Mouse (Mus musculus) right cerebral cortex, postnatal 4 days (tissue): ENCODE results near the gene Gngt2.

ENCODE experiments used
- DNase-seq: peaks from one replicate; pipeline ENCODE4 v3.0.0-alpha.2; 2022

Gene Gngt2

DNA sequence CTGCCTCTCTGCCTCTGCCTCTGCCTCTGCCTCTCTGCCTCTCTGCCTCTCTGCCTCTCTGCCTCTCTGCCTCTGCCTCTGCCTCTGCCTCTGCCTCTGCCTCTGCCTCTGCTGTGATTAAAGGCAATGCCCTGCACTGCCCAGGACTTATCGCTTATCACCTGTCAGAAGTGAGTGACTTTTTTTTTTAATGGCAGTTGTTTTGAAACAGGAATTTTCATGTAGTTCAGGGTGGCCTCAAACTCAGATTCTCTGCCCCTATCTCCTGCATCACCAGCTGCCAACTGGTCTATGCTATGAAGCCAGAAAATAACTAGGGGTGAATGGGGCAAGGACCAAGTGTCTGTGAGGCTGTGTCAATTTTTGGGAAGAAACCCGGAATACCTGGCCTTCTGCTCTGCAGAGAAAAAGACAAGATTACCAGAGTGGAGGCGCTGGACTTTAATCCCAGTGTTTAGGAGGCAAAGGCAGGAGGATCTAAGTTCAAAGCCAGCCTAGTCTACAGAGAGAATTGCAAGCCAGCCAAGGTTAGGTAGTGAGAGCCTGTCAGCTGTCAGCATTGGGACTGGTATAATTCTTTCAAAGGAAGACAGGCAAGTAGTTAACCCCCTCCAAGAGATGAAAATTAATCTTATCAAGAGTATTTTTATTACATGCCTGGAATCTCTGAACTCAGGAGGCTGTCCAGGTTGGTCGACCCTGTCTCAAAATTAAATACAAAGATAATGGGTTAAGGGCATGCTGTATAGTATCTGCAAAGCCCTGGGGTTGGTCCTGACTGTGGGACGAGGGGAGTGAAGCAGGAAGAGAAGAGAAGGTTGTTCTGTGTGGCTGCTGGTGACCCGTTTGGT, 10.5 kb upstream of the Gngt2 start:
- DNase-seq, result no peak

DNA sequence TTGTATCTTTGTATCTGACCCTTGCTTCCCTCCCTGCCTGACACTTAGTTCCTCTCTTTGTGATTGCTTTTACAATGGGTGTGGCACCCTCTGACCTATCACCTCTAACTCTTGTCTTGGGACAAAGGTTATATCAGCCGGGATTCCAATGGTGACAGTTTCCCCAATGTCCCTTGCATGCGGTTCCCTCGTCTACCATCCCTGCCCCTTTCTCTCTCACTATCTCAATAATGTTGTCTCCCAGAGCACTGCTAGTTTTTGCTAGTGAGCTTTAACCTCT, 9.9 kb upstream of the Gngt2 start:
- no peak for DNase-seq

DNA sequence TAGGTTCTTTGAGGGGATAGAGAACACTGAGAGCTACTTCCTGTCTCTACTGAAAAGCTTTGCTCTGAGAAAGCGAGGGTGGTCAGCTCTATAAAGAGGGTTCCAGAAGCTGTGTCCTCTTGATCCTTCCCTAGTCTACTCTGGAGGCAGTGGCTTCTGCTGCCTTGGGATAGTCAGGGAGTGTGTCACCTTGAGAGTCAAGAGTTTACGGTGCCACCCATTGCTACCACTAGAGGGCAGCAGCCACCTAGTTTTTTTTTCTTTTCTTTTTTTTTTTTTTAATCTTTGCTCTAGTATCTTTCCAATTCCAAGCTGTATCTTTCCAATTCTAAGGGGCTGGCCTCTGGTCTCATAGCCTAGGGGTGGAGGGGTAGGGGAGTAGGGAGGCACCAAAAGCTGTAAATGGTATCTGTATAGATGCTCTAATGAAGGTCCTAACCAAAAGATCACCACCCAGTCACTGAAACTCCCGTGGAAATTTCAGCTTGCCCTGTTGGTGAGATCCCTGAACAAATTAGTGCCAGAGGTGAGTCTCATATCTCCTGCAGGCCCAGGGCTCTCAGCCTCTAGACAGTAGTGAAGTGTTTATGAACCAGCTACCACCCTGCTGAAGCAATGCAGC, 9.4 kb upstream of the Gngt2 start:
- DNase-seq, result peak; percentile 79

DNA sequence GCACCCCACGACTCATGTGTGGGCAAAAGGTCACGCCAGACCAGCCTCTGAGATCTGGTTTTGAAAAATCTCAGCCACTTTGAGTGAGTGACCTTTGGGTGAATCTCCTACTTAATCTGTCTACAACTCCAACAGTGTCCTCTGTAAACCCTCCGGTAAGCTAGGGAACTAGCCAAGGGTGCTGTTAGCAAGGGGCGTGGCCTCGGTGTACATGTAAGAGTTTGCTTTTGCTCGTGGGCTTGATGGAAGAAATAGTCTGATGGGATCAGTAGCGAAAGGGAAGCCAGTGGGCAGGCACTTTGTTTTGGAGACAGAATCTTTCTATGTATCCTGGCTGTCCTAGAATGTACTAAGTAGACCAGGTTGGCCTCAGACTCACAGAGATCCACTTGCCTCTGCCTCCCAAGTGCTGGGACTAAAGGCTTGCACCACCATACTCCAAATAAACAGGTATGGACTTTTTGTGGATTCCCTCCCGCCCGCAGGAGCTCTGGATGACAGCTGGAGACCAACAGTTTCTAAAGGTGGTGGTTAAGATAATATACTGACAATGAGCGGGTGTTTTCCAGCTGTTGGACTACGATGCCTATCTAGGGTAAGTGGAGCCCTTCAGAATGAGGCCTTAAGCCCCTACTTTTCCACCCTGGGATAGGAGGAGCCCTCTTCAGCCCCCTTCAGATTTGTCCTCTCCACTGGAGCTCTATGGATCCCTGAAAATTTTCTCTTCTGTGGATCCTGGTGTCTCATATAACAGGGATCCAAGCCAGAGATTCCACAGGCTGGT, 8.6 kb upstream of the Gngt2 start:
- DNase-seq, result no peak

DNA sequence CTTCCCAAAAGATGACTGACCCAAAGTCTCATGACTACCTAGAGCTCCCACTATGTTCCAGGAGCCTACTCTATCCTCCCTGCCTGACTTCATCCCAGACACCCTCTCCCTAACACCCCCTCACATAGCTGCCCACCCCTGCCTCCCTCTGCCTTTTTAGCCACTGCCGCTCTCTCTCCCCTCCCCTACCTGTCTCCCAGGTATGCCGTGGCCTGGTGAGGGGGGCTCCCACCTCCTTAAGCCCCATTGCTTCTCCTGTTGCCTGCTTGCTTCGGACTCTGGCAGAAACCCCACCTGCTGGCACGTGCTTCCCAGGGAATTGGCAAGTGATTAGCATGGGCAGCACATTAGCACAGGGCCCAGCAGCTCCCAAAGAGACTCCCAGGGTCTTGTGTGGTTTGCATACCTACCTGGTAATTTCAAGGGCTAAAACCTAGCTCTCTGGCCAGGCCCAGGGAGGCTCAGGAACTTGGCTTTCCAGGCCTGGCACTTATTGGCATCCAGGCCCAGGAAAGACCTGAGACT, 7.4 kb upstream of the Gngt2 start:
- DNase-seq, result no peak

DNA sequence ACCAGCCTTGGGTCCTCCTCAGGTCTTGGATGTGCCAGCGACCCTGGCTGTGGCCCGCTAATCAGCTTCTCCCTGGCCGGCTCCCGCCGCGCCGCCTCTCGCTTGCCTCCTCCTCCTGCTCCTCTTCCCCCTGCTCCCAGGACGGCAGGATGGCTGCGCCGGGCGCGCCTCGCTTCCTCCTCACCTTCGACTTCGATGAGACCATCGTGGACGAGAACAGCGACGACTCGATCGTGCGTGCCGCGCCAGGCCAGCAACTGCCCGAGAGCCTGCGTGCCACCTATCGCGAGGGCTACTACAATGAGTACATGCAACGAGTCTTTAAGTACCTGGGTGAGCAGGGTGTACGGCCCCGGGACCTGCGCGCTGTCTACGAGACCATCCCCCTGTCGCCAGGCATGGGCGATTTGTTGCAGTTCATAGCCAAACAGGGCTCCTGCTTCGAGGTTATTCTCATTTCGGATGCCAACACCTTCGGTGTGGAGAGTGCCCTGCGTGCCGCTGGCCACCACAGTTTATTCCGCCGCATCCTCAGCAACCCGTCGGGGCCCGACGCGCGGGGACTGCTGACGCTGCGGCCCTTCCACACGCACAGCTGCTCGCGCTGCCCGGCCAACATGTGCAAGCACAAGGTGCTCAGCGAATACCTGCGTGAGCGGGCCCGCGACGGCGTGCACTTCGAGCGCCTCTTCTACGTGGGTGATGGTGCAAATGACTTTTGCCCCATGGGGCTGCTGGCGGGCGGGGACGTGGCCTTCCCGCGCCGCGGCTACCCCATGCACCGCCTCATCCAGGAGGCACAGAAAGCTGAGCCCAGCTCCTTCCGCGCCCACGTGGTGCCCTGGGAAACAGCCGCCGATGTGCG, 6.4 kb upstream of the Gngt2 start:
- no peak for DNase-seq

DNA sequence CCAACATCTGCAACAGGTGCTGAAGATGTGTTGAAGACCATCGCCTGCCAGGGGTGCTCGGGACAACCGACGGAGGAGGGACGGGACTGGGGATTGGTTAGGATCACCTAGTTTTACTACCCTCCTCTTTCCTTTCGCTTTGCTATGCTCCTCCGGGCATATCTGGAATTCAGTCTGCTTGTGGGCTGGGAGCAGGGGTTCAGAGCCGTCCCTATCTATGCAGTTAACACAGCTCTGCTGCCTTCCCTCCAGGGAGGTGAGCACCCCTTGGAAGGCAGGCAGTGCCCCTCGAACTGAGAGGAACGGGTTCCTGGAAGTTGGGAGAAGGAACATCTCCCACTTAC, 5.8 kb upstream of the Gngt2 start:
- DNase-seq, result no peak

DNA sequence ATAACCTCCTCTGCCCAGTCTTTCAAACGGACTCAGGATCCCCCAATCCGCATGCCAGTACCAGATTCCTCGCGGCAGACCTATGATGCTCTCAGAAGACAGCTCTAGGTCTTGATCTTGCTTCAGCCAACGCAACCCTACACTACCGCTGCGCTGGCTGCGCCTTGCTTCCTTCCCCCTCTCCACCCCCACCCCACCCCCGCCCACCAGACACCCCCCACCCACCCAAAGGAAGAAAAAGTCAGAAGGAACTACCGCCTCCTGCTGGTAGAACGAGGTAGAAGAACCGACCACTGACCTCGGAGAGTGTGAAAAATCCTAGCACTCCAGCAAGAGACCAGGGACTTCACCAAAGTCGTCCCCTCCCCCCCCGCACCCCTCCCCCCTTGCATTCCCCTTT, 5.4 kb upstream of the Gngt2 start:
- DNase-seq, result no peak

DNA sequence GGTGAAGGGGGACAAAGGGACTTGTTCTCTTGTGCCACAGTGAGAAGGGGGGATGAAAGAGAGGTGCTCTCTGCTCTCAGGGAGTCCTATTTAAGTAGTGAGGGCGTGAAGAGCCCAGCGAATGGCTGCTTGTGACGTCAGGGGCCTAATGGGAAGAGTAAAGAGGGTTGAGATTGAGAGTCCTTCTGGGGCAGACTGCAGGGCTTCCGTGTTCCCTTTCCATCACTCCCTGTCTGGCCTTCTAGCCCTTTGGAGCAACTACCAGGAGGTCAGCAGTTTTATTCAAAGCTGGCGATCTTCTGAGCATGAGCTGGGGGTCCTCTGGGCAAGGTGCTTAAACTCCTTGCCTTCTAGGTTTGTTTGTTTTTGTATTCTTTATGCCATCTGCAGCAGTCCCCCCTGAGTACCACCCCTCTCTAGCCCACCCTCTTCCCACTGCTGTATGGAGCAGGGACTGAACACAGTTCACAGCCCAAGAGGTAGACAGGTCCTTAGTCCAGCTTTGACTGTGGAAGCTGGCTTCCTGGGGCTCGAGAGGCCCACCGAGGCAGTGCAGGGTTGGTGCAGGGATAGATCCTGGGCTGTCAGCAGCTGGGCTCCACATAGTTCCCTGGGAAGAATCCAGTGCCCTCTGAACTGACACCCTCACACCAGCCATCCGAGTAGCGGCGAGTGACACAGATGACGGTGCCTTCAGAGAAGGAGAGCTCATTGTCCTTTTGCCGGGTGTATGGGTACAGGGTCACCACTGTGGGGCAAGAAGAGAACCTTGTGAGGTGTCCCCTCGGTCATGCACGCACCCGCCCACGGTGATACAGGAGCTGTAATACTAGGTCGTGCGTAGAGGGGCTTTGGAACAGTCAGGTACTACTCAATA, 4.6 kb upstream of the Gngt2 start:
- DNase-seq, result no peak

DNA sequence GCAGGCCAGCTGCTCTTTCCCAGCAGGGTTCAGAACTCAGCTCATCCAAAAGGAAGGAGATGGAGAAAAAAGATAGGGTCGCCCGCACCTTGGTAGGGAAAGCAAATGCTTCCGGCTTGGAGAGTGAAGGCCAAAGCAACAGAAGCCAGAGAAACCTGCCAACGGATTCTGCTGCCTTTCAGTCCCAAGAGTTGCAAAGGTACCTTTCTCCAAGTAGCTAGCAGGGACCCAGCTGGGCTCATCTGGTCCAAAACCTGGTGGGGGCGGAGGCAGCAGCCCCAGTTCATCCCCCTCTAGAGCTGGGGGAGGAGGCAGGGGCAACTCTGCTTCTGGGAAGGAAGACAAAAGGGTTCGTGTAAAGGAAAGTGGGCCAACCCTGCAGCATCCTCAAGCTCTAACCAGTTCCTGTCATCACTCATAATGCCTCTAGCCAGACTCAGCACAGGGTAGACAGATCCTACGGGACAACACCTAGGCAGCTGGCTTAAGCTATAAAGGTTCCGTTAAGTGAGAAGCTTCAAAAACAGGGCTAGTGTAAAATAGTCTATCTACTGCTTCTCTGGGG, 3.9 kb upstream of the Gngt2 start:
- DNase-seq, result no peak

DNA sequence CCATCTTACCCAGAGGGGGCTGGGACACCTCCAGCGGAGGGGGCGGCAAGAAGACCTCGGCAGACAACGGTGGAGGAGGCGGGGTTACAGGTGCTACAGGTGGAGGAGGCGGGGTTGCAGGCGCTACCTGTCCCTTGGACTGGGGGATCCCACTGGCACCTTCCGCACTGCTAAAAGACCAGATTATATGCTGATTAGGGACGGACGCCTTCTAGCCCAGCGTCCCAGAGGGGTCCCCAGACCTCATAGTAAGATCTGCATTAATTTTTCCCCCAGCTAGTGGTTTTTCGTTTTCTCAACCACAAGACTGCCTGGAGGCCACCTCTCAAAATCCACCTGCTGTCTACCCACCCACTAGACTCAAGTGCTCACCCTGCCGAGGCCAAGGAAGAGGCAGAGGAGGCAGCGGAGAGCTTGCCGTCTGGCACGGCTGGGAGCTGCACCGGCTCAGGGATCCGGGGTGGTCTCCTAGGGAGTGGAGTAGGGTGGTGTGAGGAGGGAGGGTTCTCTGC, 3.3 kb upstream of the Gngt2 start:
- DNase-seq, result no peak

DNA sequence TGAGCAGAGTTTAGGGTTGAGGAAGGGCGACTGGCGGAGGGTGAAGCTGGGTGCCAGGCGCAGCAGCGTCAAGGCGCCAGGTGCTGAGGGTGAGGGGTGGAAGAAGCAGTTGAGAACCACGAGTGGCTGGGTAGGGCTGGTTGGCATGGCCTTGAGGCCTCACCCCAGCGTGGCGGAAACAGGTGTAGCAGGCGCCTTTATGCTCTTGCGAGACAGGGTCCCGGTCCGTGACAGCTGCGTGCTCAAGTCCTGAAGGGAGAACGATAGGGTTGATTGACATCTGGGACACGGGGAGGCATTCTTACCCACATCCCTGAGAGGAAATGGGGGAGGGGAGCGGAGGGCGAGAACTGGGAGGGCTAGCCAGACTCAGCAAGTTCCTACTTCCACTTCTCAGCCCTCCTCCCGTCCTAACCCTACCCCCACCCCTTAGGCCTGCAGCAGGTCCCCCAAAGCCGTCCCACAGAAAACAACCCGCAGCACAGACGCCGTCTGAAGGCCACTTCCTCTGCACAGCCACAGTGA, 2.8 kb upstream of the Gngt2 start:
- no peak for DNase-seq

DNA sequence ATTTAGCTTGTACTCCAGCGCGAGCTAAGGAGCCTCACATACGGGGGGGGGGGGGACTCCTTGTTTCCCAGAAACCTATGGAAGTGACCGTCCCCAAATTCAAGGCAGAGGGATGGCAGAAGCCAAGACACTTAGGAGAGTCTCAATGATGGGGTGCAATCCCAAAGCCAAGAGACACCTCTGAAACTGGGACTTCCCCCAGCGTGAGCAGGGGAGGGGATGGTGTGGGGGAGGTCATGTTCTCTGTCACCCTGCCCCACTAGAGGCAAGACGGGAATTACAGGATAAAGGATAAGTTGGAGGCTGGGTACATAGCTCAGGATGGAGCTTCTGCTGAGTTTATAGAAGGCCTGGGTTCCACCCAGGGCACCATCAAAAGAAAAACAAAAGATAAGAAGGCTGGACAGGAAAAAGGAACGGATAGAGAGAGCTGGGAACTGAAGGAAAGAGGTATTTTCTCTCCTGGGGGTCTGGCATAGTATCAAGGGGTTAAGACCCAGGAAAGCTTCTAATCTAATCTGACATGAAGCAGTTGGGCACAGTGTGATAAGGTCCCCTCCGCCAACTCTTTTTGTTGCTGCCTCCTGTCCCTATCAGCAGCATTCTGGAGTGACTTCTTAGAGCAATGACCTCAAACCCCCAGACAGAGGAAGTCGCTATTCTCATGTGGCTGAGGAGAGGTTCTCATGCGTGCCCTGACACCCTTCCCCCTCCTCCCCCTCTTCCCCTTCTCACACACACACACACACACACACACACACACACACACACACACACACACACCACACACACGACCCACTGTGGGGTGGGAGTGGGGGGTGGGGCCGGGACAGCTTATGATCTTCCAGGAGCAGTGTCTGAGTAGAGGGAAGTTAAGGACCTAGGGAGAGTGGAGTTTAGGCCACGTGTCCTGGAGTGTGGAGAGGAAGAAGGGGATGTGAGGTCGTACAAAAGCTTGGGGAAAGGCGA, 2.0 kb upstream of the Gngt2 start:
- no peak for DNase-seq

DNA sequence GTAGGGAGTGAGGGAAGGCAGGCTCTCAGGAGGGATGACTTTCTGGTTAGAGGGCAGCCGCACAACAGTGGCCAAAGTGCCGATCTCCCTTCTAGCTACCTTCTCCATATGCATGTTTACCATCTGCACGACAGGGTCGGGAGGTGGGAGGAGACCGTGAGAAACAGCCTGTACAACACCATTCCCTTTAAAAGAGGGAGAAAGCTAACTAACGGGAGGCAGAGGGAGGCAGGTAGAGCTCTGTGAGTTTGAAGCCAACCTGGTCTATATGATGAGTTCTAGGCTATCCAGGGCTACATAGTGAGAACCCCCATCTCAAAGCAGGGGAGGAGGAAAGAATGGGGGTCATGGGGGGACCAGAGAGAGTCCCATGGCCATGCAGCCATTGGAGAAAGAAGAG, 1.2 kb upstream of the Gngt2 start:
- no peak for DNase-seq

DNA sequence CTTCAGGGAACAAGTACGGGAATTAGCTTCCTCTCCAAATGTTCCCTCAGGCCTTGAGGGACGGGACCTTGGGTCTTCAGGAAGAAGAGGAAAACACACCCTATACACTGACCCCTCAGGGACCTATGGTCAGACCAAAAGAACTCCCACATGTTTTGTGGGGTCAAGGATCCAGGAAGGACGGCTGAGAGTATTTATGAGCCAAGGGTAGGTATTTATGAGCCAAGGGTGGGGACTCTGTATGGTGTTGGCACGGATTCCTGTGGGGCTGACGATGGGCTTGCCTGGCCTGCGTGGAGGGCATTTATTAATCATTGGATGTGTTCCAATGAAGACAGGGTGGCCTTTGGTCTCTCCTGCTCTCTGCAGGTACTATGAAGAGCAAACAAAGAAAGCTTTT, 583 bp upstream of the Gngt2 start:
- no peak for DNase-seq

DNA sequence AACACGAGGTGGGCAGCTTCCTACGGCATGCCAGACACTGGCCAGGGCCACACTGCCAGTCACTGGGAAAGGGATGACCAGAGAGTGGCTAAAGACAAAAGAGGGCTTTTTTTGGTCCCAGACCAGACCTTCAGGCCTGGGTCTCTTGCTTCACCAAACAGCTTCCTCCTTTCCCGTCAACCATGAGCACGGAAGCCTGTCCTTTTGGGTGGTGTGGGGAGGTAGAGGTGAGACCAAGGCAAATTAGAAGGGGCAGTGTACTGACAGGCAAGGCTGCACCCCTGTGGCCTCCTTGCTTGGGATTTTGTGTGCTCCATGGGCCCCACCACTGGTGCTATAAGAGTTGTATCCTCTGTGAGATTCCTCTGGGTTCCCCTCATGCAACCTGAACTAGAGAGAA, 1.6 kb downstream of the Gngt2 start:
- DNase-seq, result no peak

DNA sequence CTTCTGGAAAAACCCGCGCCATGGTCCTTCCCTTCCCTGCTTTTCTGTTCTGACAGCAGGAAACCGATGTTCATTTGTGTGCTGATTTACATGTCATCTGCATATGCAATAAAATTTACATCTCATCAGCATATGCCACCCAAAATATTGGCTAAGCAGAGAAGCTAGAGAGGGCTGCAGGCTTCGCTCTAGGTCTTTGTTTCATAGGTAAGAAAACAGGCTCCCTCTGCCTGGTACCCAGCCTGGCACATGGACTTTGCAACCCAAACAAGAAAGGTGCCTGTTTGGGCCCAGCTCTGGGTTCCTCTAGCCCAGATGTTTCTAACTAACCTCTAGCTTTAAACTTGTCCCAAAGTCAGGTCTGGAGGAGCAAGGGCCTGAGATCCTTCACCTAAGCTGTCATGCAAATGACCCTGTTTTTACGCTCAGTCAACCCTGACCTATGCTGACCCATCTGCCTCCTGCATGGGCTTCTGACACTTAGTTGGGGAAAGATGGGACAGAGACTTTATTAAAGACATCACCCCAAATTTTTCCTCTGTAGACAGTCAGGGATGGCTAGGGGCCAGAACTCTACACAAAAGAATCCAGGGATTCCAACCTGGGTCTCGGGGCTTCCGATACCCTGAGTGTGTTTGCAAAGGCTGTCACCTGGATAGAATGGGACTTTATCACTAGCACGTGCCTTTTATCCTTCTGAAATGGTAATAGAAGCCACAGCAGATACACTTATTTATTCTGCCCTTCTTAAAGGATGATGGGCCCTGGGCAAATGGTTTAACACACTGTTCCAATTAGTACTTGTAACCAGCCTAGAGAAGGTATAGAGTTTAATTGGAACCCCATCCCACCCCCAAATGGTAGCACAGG, 2.2 kb downstream of the Gngt2 start:
- DNase-seq, result no peak

DNA sequence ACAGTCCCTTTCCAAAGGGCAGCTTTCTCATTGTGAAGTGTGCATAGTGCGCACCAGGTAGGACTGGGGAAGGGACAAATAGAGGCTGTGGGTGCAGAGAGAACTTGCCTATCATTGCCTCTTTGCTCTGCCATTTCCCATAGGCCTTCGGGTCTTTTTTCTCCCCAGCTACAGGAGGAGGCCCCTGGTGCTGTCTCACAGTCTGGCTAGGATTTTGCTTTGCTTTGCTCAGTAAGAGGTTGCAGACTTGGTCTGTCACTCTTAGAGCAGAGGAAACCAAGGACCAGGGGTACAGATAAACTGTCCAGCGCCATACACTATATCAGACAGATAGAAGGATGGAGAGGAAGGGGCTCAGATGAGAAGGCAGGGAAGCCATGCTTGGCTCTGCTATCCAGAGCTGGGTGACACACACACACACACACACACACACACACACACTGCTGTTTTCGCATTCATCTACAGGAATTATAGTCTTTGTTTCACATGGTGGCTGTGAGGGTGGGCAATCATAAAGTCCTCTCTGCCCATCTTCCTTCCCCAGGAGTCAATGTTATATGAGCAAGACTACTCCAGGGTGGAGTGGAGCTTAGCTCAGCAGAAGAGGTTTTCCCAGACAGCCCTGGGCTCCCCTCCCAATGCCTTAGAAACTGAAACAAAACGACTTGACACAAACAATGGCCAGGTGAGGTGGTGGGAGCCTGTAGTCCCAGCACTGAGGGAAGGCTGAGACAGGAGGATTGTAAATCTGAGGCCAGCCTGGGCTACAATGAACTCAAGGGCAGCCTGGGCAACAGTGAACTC, 3.9 kb downstream of the Gngt2 start:
- DNase-seq, result no peak
